Mouse (Mus musculus) heart, postnatal 10 days (tissue): Measurements from ENCODE around the gene Gucy1a1. TPM values are rescaled to one million over a fixed set of nuclear protein-coding genes. Genes with fewer than 3 reads are reported as not detected.

Experiments used
- microRNA-seq, 2 experiments: library from miRNA; unstranded; fragments of <30 nt; microRNA quantifications; one replicate each; pipeline ENCODE4 v1.2.0; 2022
- total RNA-seq, 2 experiments: library from RNA; stranded (reverse); gene quantifications; 2 replicates each; pipeline ENCODE4 v1.2.3; 2021

Gene Gucy1a1
- total RNA-seq, 2 experiments from 2014 or later: 38.9 to 49.6 TPM

Small RNA genes lying within 50 kb of the gene (microRNA-seq; reads per million reads assigned to microRNA genes)
- gene Mir7010: 1.0 to 1.7 reads per million in 2 experiments

Other genes with a start within 250 kb of the Gucy1a1 start
- 10 to 100 TPM; 10.2 to 11.0 TPM for gene Ctso, start 213.2 kb downstream of the Gucy1a1 start, total RNA-seq
- not detected for gene Tdo2, start 169.6 kb downstream of the Gucy1a1 start, total RNA-seq
- not detected for gene Asic5, start 163.5 kb downstream of the Gucy1a1 start, total RNA-seq
- gene Gucy1b1, start 71.1 kb downstream of the Gucy1a1 start, total RNA-seq: 10 to 100 TPM; 22.2 to 29.1 TPM
- gene Map9, start 212.3 kb upstream of the Gucy1a1 start, total RNA-seq: 1 to 10 TPM; 2.4 to 2.5 TPM